Mouse (Mus musculus) cerebellum, postnatal 25 days (tissue): ENCODE data around the gene Pigx.

Experiments used
- DNase-seq, 2 experiments: peaks; one replicate each; pipeline ENCODE4 v3.0.0; 2021; ENCODE audit warnings: mixed read lengths in 2 of 2

The Pigx gene

DNA sequence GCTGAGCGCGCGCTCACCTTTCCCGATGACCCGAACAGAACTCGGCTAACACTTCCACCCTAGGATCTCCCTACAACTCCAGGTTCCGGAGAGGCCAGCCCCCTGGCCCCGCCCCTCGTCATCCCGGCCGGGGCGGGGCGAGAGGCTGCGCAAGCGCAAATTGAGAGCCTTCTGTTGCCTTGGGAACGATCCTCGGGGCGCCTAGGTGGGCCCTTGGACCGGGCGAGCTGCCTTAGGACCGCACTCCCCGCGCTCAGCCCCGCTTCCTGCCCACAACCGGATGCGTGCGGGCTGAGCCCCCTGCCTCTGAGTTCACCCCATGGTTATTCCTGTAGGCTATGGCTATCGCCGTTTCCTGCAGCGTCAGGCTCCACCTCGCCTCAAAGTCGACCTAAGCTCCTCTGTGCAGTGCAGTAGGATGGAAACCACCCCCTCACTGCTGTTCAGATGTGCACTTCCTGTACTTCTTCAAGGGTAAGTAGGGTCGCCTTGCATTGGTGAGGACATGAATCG, at the start of gene Pigx, which contains the start of gene Cep19:
TSS of gene Pigx (minus strand) at position 103 of the 513 bp plus-strand sequence.
TSS of gene Cep19 (plus strand) at position 163 of the 513 bp plus-strand sequence.
- DNase-seq, result peak; percentile 92 to 94

DNA sequence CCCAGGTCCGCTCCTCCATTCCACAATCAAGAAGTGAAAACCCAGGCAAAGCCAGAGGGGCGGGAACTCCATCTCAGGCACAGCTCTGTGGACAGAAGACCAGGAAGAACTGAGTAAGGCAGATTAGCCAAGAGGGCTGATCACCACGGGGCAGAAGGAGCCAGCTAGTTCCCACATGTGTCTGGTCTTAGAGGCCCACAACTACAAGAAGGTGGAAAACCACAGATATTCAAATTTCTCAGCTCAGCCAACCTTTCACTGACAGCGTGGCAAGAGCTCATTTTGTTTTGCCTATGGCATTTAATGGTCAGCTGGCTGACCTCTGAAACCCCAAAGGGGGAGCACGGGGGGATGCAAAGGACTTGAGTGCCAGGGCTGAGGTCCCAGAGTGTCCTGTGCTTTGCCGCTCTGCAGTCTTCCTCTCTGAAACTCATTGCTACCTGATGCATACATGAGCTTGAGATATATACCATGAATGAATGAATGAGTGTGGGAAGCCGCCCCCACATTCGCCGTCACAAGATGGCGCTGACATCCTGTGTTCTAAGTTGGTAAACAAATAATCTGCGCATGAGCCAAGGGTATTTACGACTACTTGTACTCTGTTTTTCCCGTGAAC, 48.2 kb upstream of the Pigx start:
- peak; percentile 47 to 49 for DNase-seq

DNA sequence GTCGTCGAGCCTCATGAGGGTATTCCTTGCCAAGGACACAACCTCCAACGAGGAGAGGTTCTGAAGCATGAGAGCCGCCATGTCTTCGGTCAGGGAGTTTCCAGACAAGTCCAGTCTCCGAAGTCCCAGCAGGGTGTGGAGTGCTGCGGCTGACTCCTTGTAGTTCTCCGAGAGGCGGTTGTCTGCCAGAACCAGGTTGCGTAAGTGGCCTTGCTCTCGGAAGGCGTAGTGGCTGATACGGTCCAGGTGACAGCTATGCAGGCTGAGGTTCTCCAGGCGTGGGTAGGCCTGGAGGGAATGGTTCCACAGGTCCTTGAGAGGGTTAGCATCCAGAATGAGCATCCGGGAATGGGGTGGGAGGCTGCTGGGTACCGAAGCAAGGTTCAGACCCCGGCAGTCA, 45.1 kb upstream of the Pigx start:
- no peak for DNase-seq

DNA sequence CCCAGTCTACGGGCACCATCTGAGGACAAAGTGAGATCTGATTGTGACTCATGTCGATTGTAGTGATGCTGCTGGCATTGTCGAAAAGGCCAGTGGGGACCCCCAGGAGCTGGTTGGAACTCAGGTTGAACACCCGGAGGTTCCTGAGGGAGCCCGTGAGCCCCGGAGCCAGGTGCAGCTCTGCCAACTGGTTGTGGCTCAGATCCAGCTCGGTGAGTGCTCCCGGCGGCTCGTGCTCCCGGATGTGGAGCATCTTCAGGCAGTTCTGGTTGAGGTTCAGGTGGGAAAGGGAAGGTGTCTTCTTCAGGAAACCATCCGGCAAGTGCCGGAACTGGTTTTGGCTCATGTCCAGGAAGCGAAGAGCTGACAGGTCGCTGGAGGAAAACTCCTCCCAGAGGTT, 44.2 kb upstream of the Pigx start:
- DNase-seq, result peak; percentile 41 to 54

DNA sequence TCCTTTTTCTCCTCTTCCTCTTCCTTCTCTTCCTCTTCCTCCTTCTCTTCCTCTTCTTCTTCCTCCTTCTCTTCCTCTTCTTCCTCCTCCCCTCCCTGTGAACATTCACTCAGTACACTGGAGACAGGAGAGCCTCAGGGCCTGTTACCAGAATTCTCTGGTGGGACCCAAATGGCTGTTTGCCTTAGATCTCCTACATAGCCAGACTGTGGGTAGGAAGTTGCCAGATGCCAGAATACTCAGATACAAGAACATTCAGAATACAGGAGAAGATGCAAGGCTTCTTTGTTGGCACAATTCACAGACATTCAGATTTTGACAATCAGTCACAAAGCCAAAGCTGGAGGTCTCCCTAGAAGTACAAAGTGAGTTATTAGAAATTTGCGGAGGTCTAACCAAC, 39.4 kb upstream of the Pigx start:
- no peak for DNase-seq

DNA sequence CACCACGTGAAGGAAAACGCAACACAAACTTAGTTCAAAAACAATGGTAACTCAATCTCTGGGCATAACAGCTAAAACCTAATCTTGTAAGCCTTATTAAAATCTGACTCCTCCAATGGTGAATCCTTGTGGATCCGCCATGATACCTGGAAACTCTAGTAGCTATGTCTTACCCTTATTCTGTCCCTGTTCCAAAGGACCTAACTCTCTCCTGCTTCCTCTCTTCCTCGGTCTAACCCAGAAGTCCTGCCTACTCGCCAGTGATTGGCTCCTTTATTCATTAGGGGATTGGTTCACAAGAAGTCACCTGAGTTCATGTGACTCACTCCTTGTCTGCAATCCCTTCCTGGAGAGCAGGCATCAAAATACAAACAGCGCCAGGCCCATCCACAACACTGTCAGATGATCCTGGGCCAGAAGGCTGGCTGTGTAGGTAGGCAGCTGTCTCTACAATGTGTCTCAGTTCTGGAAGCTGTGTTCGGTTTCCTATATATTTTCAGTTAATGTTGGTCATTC, 36.4 kb upstream of the Pigx start:
- DNase-seq, result no peak

DNA sequence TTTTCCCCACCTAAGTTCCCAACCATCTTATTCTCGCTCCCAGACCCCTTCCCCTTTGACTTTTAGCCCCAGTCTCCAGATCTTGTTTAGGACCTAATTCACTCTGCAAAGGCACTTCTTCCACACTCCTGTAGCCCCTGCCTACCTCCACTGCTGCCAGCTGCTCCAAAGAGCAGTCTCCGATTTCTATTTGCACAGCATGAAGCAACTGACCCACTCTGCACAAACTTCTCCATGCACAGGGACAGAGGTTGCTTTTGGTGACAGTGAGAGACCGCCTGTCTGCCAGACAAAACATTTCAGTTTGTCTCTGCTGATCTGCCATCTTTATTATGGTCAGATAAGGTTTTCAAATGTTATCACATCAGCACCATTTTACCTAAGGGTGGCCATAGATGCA, 33.6 kb upstream of the Pigx start:
- no peak for DNase-seq

DNA sequence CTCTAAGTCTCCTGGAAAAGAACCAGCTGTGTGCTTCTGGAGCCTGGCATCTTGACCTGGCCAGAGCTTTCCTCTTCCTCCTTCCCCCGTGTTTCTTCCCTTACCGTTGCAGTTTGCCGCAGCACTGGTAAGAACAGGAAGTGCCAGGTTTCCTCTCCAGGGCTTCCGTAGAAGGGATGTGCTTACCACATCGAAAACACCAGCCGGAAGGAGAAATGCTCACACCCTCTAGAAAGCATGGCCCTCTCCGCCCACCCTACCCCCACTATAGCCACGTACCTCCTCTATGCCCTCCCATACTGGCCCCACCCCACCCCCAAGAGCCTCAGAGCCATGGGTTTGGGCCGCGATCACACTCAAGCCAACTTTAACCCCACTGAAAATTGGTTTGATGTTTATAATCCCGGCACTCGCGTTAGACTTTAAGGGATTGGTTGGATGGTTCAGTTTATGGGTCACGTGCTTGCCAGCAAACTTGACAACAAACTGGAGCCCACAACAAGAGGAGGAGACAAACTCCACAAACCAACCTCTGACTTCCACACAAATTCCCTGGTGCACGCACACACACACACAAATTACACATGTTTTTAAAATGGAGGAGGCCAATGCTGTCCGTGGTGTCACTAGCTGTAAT, 30.8 kb upstream of the Pigx start:
- DNase-seq, result no peak

DNA sequence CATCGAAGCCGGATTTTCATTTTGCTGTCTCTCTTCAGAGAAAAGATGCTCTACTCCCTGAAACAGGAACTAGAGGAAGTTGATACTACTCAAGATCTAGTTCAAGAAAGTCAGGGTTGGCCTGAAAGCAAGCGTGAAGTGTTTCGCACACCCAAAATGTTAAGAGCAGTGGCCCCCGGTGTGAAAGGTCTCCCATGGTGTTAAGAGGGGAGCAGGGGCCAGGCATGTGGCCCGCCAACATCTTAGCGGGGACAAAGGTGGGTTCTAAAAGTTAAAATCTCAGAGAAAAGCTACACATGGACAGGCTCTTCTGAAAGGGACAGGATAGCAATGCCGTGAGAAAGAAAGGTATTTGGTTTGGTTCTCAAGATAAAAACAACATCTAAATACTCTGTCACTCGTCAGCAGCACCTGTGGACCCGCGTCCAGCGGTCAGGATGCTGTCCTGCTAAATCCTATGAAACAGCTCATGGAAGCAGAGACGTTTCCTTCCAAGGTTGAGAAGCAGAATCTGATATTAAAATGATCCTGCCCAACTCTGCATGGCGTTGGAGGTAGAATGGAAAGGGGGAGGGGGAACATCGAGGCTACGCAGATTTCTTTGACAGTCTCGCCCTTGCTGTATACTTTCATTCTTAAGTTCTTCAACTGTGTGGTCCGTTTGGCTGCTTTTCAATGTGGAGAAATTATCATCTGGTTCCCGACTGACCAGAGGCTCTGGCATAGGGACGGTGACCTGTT, 30.1 kb upstream of the Pigx start:
- no peak for DNase-seq

DNA sequence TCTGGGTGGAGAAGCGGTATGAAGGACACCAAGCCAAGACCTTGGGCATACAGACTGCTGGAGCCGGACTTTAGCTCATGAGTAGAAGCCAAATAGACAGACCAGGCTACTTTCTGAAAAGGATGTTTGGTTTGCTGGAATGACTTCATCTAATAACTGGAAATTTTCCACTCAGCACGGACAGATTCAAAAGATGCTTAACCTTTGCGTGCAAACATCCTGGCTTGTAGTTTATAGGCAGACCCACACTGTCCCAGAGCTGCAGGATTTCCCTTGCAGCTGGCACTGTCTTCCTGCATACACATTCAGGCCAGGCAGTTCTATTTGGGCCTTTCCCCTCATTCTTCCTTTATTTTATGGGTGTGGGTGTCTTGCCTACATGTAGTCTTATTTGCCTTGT, 27.5 kb upstream of the Pigx start:
- DNase-seq, result no peak

DNA sequence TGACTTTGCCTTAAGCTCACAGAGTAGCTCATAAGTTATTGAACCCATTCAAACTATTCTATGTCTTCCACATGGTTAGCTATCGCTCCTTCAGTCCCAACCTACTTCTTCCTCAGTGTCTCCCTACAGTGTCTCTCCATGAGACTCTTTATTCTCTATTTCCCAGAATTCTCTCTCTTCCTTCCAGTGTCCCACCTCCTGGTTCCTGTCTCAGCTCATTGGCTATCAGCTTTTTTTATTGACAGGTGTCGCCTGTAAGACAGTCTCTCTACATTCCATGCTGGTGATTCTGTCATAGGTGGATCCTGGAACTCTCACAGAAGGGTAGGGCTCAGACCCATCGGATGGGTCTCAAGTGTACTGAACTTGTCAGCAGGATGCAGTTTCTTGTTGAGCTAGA, 25.8 kb upstream of the Pigx start:
- DNase-seq, result no peak

DNA sequence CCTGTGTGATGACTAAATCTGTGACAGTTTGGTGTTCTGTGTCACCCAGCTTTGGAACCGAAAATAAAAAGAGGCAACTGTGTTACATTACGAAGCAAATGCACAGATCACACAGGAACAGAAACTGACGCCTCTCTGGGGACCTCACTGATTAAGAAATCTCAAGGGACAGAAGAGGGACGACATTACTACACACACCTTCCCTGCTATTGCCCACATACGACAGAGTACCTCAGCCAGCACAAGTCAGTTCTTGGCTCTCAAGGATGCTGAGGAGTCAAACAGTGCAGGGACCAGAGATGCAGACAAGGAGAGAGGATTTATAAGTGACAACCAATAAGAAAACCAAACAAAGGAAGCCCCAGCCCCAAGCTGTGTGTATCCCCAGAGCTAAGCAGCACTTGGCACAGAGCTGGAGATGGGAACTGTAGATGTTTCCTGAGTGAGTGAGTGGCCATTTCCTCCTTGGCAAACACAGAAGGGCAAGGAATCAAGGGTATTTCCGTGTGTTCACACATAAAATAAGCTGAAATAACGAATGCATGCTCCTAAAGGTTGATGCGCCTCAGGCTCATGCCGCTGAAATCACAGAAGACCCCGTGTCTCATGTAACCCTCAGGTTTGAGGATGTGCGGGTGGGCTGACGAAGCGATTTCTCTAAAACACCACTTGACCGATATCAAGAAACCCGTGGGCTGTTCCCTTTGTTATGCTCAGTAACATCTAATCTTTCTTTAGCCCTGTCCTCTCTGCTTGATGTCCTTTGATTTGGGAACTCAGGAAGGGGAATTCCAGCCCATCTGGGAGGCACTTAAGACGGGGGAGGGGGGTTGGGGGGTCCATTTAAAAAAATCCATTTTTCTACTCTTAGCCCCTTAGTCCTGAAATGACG, 25.1 kb upstream of the Pigx start:
- no peak for DNase-seq

DNA sequence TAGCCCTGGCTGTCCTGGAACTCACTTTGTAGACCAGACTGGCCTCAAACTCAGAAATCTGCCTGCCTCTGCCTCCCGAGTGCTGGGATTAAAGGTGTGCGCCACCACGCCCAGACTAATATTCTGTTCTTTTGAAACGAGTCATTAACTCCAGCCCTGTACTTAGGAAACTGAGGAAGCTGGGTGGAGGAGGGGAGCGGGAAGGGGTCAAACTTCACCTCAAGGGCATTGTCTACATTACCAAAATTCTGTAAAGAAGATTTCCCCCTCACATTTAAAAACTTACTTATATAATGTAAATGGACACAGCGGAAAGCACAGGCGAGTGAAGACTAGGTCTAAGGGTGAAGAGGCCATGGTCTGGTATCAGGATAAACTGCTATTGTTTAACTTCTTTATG, 24.5 kb upstream of the Pigx start:
- DNase-seq, result no peak

DNA sequence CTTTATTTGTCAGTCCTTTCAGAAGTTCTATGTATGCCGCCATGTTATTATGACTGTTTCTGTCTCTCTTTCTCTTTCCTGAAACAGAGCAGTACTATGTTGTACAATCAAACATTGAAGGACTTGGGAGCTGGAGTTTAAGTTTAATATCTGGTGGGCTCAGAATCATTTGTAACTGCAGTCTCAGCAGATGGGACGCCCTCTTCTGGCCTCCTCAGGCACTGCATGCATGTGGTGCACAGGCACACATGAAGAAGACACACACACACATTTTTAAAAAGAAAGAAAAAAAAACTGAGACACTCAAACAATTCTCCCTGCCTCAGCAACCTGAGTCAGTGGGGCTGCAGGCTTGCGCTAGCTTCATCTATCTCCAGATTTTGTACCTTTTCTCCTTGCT, 20.9 kb upstream of the Pigx start:
- DNase-seq, result no peak

DNA sequence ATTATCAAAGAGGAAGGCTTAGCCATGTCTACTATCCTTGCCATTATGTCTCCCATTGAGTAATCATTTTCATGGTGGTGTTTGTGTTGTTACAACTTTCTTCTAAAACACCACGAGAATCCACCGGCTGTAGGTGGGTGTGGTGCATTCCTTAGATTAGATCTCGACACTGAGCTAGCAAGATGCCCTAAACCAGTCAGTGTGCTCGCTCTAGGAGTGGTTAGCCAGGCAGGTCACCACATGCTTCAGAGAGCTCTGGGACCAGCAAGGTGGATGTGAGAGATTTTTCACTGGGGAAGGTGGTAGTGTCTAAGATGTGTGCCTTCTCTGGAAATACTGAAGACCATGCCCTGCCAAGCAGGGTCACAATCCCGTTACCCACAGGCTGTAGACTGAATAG, 16.6 kb upstream of the Pigx start:
- DNase-seq, result no peak

DNA sequence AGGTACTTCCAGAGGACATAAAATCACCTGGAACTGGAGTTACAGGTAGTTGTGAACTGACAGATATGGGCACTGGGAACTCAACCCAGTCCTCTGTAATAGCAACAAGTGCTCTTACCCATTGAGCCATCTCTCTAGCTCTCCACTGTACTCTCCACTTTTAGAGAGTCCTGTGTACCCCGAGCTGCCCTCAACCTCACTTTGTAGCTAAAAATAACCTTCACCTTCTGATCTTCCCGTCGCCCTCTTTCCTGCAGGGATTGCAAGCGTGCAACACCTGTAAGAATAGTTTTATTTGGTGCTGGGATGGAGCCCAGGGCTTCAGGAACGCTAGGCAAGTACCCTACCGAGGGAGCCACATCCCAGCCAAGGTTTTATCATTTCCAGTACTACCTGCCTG, 16.2 kb upstream of the Pigx start:
- DNase-seq, result no peak

DNA sequence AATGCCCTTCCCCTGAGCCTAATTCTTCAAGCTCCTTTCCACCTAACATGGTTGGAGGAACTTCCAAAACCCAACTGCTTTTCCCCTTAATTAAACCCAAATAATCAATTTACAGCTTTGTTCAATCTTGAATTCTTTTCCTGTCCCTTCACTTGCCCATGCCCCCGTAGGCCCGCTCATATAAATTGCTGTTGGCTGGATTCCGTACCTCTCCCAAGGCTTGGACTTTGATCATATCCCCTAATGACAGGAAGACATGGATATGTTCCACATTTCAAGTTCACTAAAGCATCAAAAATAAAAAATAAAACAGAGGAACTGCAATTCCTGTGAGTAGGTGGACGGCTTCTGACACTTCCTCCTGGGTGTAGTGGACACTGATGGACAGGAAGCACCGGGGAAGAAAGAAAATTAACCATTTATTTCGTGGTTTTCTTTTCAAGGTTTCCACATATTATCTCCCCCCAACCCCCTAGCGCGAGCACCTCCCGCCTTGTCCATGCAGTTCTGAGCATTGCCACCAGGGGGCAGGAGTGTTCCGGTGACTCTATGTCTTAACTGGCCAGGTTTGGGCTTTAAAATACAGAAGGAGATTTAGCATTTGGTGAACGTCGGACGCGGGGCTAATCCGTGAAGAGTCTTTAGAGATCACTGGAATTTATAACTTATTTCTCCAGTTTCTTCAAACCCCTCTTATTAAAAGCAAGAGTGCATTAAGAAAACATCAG, 15.6 kb upstream of the Pigx start:
- peak; percentile 90 to 91 for DNase-seq

DNA sequence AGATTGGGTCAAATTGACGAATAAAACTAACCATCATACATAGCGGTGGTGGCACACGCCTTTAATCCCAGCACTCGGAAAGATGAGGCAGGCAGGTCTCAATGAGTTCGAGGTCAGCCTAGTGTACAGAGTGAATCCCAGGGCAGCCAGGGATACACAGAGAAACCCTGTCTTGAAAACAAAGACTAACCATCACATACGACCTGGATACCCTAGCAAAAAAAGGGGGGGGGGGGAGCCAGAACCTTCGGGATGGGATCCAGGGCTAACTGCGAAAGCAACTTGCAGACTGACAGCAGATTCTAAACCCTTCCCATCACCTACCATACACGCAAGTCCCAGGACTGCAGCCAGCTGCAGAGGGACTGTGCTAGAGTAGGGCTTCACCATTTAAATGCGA, 14.9 kb upstream of the Pigx start:
- no peak for DNase-seq

DNA sequence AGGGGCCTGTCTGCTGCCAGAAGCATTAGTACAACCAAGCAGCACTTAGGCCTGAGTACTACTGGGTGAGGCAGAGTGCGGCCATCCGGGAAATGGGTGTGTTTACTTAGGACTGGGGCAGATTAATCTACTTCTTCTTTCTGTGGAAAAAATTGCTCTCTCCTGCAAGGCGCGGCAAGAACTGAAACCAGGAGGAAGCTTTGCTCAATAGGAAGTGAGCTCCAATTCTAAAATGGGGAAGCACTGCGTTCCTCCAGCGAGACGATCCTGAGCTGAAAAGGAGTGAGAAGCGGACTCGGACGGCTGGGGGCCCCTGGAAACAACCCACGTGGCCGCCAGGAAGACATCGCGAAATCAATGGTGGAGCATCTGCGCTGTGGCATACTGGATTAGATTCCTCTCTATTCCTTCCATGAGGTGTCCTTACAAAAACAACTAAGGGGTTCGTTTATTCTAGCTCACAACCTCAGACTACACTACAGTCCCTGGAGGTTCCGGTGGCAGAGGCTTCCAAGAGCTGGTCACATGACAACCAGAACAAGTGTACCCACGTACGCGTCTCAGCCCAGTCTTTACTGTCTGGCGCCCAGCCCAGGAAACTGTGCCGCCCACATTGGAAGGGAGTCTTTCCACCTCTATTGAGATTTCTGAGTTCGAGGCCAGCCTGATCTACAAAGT, 14.1 kb upstream of the Pigx start:
- peak; percentile 10 to 39 for DNase-seq

DNA sequence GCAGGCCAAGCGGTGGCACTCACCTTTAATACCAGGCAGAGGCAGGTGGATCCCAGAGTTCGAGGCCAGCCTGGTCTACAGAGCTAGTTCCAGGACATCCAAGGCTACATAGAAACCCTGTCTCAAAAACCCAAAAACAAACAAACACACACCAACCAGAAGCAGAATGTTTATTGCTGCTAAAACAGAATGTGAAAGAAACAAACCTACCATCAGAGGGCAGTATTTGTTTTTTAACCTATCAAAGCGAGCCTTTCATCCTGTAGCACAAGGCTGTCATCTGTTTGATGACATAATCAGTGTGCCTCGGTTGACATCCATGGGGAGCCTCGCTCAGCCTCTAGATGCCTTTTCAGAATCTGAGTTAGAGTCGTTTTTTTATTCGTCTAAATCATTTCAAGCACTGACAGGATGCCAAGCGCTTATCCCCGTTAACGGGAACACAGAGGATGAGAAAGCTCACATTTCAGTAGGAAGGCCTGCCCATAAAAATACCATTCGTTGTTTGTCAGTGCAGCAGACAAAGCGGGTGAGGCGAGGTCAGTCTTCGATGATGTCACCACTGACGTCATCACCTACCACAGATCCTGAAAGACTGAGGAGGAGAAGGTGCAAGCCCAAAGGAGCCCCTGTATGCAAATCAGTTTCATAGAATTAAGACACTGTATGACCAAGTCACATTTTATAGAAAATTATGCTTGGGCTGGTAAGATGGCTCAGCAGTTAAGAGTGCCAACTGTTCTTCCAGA, 11.6 kb upstream of the Pigx start:
- peak in 1 of 2 experiments; percentile 12 for DNase-seq

DNA sequence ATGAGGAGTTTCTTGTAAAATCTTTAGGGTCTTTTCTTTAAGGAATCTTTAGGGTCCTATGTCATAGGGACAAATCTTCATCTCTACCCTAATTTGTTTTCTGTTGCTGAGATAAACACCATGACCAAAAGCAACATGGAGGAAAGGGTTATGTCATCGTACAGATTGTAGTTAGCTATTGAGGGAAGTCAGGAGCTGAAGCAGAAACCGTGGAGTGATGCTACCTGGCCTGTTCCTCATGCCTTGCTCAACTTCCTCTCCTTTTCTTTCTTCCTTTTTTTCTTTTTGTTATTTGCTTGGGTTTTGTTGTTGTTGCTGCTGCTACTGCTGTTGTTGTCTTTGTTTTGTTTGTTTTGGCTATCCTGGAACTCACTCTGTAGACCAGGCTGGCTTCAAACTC, 9.0 kb upstream of the Pigx start:
- no peak for DNase-seq
